Mouse (Mus musculus) lung, adult 2 months (tissue): ENCODE measurements around the gene Cntnap2.

ENCODE experiments used
- CTCF ChIP-seq: fragments of 200-500 bp; IDR thresholded peaks from 2 replicates; pipeline ENCODE4 v1.5.1; 2011; ENCODE audit warnings: mild to moderate bottlenecking, low read length, control low read depth; ENCODE audit not compliant: insufficient read depth
- POLR2A ChIP-seq: fragments of 200-500 bp; IDR thresholded peaks from 2 replicates; pipeline ENCODE4 v1.6.1; 2011; ENCODE audit warnings: low read depth, mild to moderate bottlenecking, control low read depth, low read length, borderline replicate concordance; ENCODE audit errors: extremely low read depth

- TF ChIP-seq POLR2A (no peak), CTCF (no peak)
Observed at GRCm38 (mm10) chr6:46080236-46080635, 1021.1 kb downstream of the Cntnap2 start.
